Mouse (Mus musculus): Measurements from ENCODE around the gene Gm45233. TPM values are rescaled to one million over a fixed set of nuclear protein-coding genes. Genes with fewer than 3 reads are reported as not detected.

The Gm45233 gene
- polyA plus RNA-seq, 1 experiment from 2014 or later: 0.39 TPM

- Histone ChIP-seq H3K36me3 (peaks cover 66% of the 10 kb centered on the region), H3K4me3 (no peak overlapping the region), H3K9me3 (no peaks in the 10 kb centered on the region), H3K27me3 (no peaks in the 10 kb centered on the region), H3K9ac (no peak overlapping the region), H3K4me1 (replicated peaks) (no peaks in the 10 kb centered on the region), H3K27ac (no peak overlapping the region), H3K4me2 (no peak overlapping the region)
- ATAC-seq (ENCODE audit: low FRiP score): no peak
- 93% methylated on average over 14 of the region's 14 CpGs for WGBS
Observed at GRCm38 (mm10) chr7:43453599-43454355, 9.8 kb downstream of the Gm45233 start.

- H3K27me3 ChIP-seq: no peaks in the 10 kb centered on the region
- ATAC-seq (ENCODE audit: low FRiP score): no peak
- H3K36me3 ChIP-seq: peaks cover 66% of the 10 kb centered on the region
- no peak overlapping the region for H3K4me2 ChIP-seq
- no peak overlapping the region for H3K9ac ChIP-seq
- no peaks in the 10 kb centered on the region for H3K4me1 ChIP-seq (replicated peaks)
- H3K4me3 ChIP-seq: no peak overlapping the region
- 97% methylated on average over 6 of the region's 6 CpGs for WGBS
- H3K27ac ChIP-seq: no peak overlapping the region
- H3K9me3 ChIP-seq: no peaks in the 10 kb centered on the region
Observed at GRCm38 (mm10) chr7:43454371-43454770, 10.4 kb downstream of the Gm45233 start.

DNA sequence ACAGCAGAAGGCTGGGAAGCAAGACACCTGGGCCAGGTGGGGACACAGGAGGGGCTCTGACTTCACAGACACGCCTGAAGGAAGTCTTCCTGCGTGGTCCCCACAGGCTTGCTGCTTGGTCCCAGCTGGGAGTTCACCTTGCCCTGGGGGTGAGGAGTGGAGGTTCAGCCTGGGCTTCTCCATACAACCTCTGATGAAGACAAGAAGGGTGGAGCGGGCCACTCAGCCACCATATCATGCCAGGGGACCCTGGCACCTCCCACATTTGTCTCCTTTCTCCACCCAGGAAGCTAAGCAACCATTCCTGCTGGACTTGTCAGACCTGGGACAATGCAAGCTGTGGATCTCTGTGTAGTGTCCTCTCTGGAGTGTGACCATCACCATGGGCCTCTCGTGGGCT is 18.9 kb downstream of the Gm45233 start, which contains the start of gene Vsig10l:
Vsig10l (plus strand) TSS at position 301 of the 400 bp plus-strand sequence.
- no peak within 1 kb of the TSS for H3K4me3 ChIP-seq
- H3K27ac ChIP-seq: no peak within 1 kb of the TSS
- no peak within 1 kb of the TSS for H3K4me2 ChIP-seq
- peaks cover 18% of the 10 kb centered on the region for H3K4me1 ChIP-seq (replicated peaks)
- ATAC-seq (ENCODE audit: low FRiP score): no peak
- no peak within 1 kb of the TSS for H3K9ac ChIP-seq
- H3K27me3 ChIP-seq: peaks cover 38% of the 10 kb centered on the region
- H3K9me3 ChIP-seq: no peaks in the 10 kb centered on the region
- WGBS: 63% methylated on average over 4 of the region's 4 CpGs
- peaks cover 5% of the 10 kb centered on the region; the same call in 1 of the 2 replicates for H3K36me3 ChIP-seq

GRCm38 (mm10) chr7:43463976-43464375 is 20.0 kb downstream of the Gm45233 start:
- WGBS: 88% methylated on average over 7 of the region's 7 CpGs
- Histone ChIP-seq H3K4me2 (no peak overlapping the region), H3K4me1 (replicated peaks) (peaks cover 18% of the 10 kb centered on the region)

GRCm38 (mm10) chr7:43464864-43465343 is 21.0 kb downstream of the Gm45233 start:
- no peaks in the 10 kb centered on the region for H3K36me3 ChIP-seq
- 10% methylated on average over 35 of the region's 35 CpGs for WGBS
- H3K9ac ChIP-seq: peak overlapping the region; percentile 74
- peak; percentile 18 for ATAC-seq (ENCODE audit: low FRiP score)
- H3K4me2 ChIP-seq: peak overlapping the region; percentile 77
- peaks cover 41% of the 10 kb centered on the region for H3K27me3 ChIP-seq
- peak overlapping the region; percentile 47 for H3K4me3 ChIP-seq
- H3K9me3 ChIP-seq: no peaks in the 10 kb centered on the region
- H3K27ac ChIP-seq: peak overlapping the region; percentile 52; the same call in 1 of the 2 replicates
- peaks cover 18% of the 10 kb centered on the region for H3K4me1 ChIP-seq (replicated peaks)

More at GRCm38 (mm10) chr7:43463976-43464375, 20.0 kb downstream of the Gm45233 start:
- H3K4me3 ChIP-seq: no peak overlapping the region
- peaks cover 41% of the 10 kb centered on the region for H3K27me3 ChIP-seq
- no peak overlapping the region for H3K9ac ChIP-seq
- H3K9me3 ChIP-seq: no peaks in the 10 kb centered on the region
- H3K36me3 ChIP-seq: no peaks in the 10 kb centered on the region
- H3K27ac ChIP-seq: no peak overlapping the region
- ATAC-seq (ENCODE audit: low FRiP score): no peak

DNA sequence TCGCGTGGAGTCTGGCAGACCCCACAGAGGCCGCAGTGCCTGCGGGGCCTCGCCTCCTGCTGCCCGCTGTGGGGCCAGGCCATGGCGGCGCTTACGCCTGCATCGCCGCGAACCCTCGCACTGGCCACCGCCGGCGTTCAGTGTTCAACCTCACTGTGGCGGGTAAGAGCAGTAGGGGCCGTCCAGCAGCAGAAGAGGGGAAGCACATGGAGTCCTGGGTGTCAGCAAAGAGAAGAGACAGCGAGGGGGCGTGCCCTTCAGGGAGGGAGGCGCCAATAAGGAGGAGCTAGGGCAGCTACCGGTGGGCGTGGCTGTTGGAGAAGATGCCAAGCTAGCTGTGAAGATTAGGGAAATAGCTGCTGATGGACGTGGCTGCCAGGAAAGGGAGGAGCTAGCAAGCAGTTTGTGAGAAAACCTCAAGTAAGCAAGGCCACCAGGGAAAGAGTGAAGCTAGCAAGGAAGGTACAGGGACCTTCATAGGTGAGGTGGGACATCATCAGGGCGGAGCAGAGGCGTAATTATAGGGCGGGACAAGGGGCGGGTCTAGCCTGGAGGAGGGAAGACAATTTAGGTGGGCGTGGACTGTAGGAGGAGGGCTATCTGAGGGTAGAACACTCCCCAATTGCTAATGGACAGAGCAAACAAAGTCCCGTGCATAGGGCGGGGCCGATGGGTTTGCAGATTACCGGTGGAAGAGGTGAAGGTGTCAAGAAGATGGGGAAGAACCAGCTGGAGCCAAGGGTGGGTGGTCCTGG is 21.6 kb downstream of the Gm45233 start:
- H3K9ac ChIP-seq: peak overlapping the region; percentile 74
- WGBS: under 1% methylated on average over 33 of the region's 33 CpGs
- H3K36me3 ChIP-seq: no peaks in the 10 kb centered on the region
- no peaks in the 10 kb centered on the region for H3K9me3 ChIP-seq
- H3K27ac ChIP-seq: peak overlapping the region; percentile 52
- ATAC-seq (ENCODE audit: low FRiP score): peak; percentile 85
- peaks cover 41% of the 10 kb centered on the region for H3K27me3 ChIP-seq
- peaks cover 18% of the 10 kb centered on the region for H3K4me1 ChIP-seq (replicated peaks)
- peak overlapping the region; percentile 47 for H3K4me3 ChIP-seq
- H3K4me2 ChIP-seq: peak overlapping the region; percentile 77

- peak; percentile 66 for ATAC-seq (ENCODE audit: low FRiP score)
- Histone ChIP-seq H3K4me2 (peak overlapping the region; percentile 77), H3K36me3 (no peaks in the 10 kb centered on the region), H3K27me3 (peaks cover 41% of the 10 kb centered on the region), H3K4me3 (peak overlapping the region; percentile 47), H3K9me3 (no peaks in the 10 kb centered on the region), H3K4me1 (replicated peaks) (peaks cover 18% of the 10 kb centered on the region), H3K27ac (peak overlapping the region; percentile 45; the same call in 1 of the 2 replicates), H3K9ac (peak overlapping the region; percentile 74)
- 2% methylated on average over 33 of the region's 33 CpGs for WGBS
Observed at GRCm38 (mm10) chr7:43466099-43466694, 22.3 kb downstream of the Gm45233 start.

DNA sequence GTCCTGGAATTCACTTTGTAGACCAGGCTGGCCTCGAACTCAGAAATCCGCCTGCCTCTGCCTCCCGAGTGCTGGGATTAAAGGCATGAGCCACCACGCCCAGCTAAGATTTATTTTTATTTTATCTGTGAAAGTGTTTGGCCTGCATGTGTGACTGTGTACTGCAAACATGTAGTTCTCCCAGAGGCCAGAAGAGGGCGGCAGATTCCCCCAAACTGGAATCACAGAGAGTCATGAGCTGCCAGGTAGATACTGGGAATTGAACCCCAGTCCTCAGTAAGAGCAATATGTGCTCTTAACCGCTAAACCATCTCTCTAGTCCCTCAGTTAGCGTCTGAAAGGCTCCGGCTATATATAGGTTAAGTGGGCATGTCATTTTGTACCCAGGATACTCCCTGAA is 26.4 kb downstream of the Gm45233 start:
- no peak for ATAC-seq (ENCODE audit: low FRiP score)
- Histone ChIP-seq H3K9me3 (no peaks in the 10 kb centered on the region), H3K36me3 (peaks cover 22% of the 10 kb centered on the region), H3K4me1 (replicated peaks) (peaks cover 9% of the 10 kb centered on the region), H3K9ac (no peak overlapping the region), H3K27me3 (peaks cover 27% of the 10 kb centered on the region), H3K4me2 (no peak overlapping the region), H3K27ac (no peak overlapping the region), H3K4me3 (no peak overlapping the region)
- WGBS: 45% methylated on average over 8 of the region's 8 CpGs

DNA sequence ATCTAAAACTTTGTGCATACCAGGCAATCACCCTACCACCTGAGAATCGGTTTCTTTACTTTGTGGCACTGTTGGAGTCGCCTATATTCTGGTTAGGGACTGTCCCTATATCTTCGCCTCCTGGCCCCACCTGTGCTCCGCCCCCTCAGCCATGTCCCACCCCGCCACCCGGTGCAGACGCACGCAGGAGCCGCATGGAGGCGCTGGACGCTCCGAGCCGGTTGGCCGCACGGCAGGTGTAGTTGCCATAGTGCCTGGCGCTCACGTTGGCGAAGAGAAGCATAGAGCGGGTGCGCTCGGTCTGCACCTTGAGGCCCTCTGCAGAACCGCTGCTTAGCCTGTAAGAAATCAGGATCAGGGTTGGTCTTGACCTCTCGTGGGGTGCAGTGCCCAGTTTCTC is 31.8 kb downstream of the Gm45233 start:
- Histone ChIP-seq H3K27ac (no peak overlapping the region), H3K4me2 (no peak overlapping the region), H3K36me3 (peaks cover 43% of the 10 kb centered on the region), H3K9me3 (no peaks in the 10 kb centered on the region), H3K27me3 (peaks cover 54% of the 10 kb centered on the region), H3K4me1 (replicated peaks) (peaks cover 17% of the 10 kb centered on the region), H3K9ac (no peak overlapping the region), H3K4me3 (no peak overlapping the region)
- 15% methylated on average over 23 of the region's 23 CpGs for WGBS
- ATAC-seq (ENCODE audit: low FRiP score): no peak

DNA sequence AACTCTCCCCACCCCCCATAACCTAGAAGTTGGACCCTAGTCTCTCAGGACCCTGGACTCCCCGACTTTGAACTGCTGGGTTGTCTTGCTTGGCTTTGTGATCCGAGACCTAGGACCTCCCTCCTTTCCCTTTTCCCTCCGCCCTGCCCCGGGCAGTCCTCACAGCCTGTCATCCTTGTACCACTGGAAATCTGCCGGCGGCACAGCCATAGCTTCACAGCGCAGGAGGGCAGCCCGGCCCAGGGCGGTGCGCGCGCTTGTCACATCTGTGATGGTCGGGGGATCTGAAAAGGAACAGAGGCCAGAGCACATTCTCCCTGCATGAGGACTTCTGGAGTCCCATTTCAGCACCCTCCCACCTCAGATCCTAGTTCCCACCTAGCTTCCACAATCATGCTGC is 32.4 kb downstream of the Gm45233 start:
- H3K4me1 ChIP-seq (replicated peaks): peaks cover 23% of the 10 kb centered on the region
- H3K36me3 ChIP-seq: peaks cover 43% of the 10 kb centered on the region
- peaks cover 54% of the 10 kb centered on the region for H3K27me3 ChIP-seq
- H3K9me3 ChIP-seq: no peaks in the 10 kb centered on the region
- H3K4me2 ChIP-seq: no peak overlapping the region
- 9% methylated on average over 13 of the region's 13 CpGs for WGBS
- no peak overlapping the region for H3K4me3 ChIP-seq
- H3K9ac ChIP-seq: no peak overlapping the region
- H3K27ac ChIP-seq: no peak overlapping the region
- no peak for ATAC-seq (ENCODE audit: low FRiP score)

DNA sequence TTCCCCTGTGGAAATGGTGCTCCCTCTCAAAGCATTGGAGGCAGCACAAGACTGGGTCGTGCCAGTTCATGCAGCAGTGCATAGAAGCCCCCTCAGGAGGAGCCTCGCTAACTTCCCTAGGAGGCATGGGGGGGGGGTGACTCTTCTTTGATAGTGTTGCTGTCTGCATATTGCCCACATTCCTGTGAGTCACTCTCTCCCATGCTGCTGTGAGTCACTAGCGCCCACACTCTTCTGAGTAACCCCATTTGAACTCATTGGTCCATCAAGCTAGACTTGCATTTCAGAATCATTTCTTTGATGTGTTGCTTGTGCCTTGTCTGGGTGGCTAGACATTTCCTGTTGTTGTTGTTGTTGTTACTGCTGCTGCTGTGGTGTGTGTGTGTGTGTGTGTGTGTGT is 37.3 kb downstream of the Gm45233 start:
- no peak for ATAC-seq (ENCODE audit: low FRiP score)
- Histone ChIP-seq H3K4me2 (no peak overlapping the region), H3K27ac (no peak overlapping the region), H3K4me3 (no peak overlapping the region), H3K36me3 (peaks cover 16% of the 10 kb centered on the region), H3K27me3 (peaks cover 35% of the 10 kb centered on the region), H3K9me3 (no peaks in the 10 kb centered on the region), H3K4me1 (replicated peaks) (peaks cover 47% of the 10 kb centered on the region), H3K9ac (no peak overlapping the region)
- WGBS: 65% methylated on average over 3 of the region's 3 CpGs
